Mouse (Mus musculus): Measurements from ENCODE around the gene Itga4.

GRCm38 (mm10) chr2:79316182-79316880, 61.1 kb downstream of the Itga4 start:
- TF ChIP-seq POLR2A (IDR thresholded peaks at IDR 0.05; ENCODE audit: insufficient read depth, low read depth, low read length) (no peak), CTCF (IDR thresholded peaks at IDR 0.05; ENCODE audit: insufficient read depth, low read depth, low read length) (no peak)
